Mouse (Mus musculus): Measurements from ENCODE around the gene Zfp644.

Zfp644 gene

GRCm38 (mm10) chr5:106664910-106665309, 32.2 kb downstream of the Zfp644 start:
- no peak for DNase-seq (ENCODE audit: low spot score in 2 of 2)

GRCm38 (mm10) chr5:106660867-106661266, 36.2 kb downstream of the Zfp644 start:
- no peak for DNase-seq (ENCODE audit: low spot score in 2 of 2)

- no peak for DNase-seq (ENCODE audit: low spot score in 2 of 2)
These were observed 44.2 kb downstream of the Zfp644 start for GRCm38 (mm10) chr5:106652790-106653328.

- DNase-seq (ENCODE audit: low spot score in 2 of 2), result no peak
These were observed 44.8 kb downstream of the Zfp644 start for GRCm38 (mm10) chr5:106652220-106652753.

GRCm38 (mm10) chr5:106649995-106650394, 47.1 kb downstream of the Zfp644 start:
- no peak for DNase-seq (ENCODE audit: low spot score in 2 of 2)

- DNase-seq (ENCODE audit: low spot score in 2 of 2), result no peak
These were observed 47.6 kb downstream of the Zfp644 start for GRCm38 (mm10) chr5:106649441-106649840.

GRCm38 (mm10) chr5:106643434-106643833, 53.7 kb downstream of the Zfp644 start:
- DNase-seq (ENCODE audit: low spot score in 2 of 2), result no peak

- DNase-seq (ENCODE audit: low spot score in 2 of 2), result no peak
These were observed 55.2 kb downstream of the Zfp644 start for GRCm38 (mm10) chr5:106641876-106642275.

- no peak for DNase-seq (ENCODE audit: low spot score in 2 of 2)
These were observed 56.8 kb downstream of the Zfp644 start for GRCm38 (mm10) chr5:106640235-106640809.

- no peak for DNase-seq (ENCODE audit: low spot score in 2 of 2)
These were observed 57.5 kb downstream of the Zfp644 start for GRCm38 (mm10) chr5:106639627-106640026.

- DNase-seq (ENCODE audit: low spot score in 2 of 2), result no peak
These were observed 60.6 kb downstream of the Zfp644 start for GRCm38 (mm10) chr5:106636423-106636946.

GRCm38 (mm10) chr5:106628369-106629149, 68.5 kb downstream of the Zfp644 start:
- no peak for DNase-seq (ENCODE audit: low spot score in 2 of 2)

- no peak for DNase-seq (ENCODE audit: low spot score in 2 of 2)
These were observed 73.8 kb downstream of the Zfp644 start for GRCm38 (mm10) chr5:106623337-106623736.

- DNase-seq (ENCODE audit: low spot score in 2 of 2), result no peak
These were observed 74.9 kb downstream of the Zfp644 start for GRCm38 (mm10) chr5:106622193-106622592.

GRCm38 (mm10) chr5:106620446-106620845, 76.6 kb downstream of the Zfp644 start:
- no peak for DNase-seq (ENCODE audit: low spot score in 2 of 2)

- no peak for DNase-seq (ENCODE audit: low spot score in 2 of 2)
These were observed 82.1 kb downstream of the Zfp644 start for GRCm38 (mm10) chr5:106615006-106615405.

GRCm38 (mm10) chr5:106614570-106614969, 82.5 kb downstream of the Zfp644 start:
- DNase-seq (ENCODE audit: low spot score in 2 of 2), result no peak

- DNase-seq (ENCODE audit: low spot score in 2 of 2), result no peak
These were observed 84.9 kb downstream of the Zfp644 start for GRCm38 (mm10) chr5:106612151-106612550.

GRCm38 (mm10) chr5:106608798-106609197, 88.3 kb downstream of the Zfp644 start, which contains the start of gene Gm17304:
TSS of gene Gm17304 (plus strand) at chr5:106609098.
- no peak for DNase-seq (ENCODE audit: low spot score in 2 of 2)

GRCm38 (mm10) chr5:106607081-106607480, 90.0 kb downstream of the Zfp644 start:
- DNase-seq (ENCODE audit: low spot score in 2 of 2), result no peak

GRCm38 (mm10) chr5:106605096-106605495, 92.0 kb downstream of the Zfp644 start:
- DNase-seq (ENCODE audit: low spot score in 2 of 2), result no peak

- DNase-seq (ENCODE audit: low spot score in 2 of 2), result no peak
These were observed 92.7 kb downstream of the Zfp644 start for GRCm38 (mm10) chr5:106604381-106604780.
